Mouse (Mus musculus) hematopoietic stem cell, adult 5-6 weeks (primary cell): Measurements from ENCODE around the gene Cdc42bpa. TPM values are rescaled to one million over a fixed set of nuclear protein-coding genes. Genes with fewer than 3 reads are reported as not detected.

ENCODE experiments used
- ATAC-seq, 2 experiments: fragments of 125-278 bp in 1 of 2; replicated peaks in 1 of 2; 2 replicates each; pipeline ENCODE4 v1.8.0; 2016 to 2017; ENCODE audit warnings: inconsistent platforms in 2 of 2, mild to moderate bottlenecking in 2 of 2, moderate number of reproducible peaks in 2 of 2, low read depth in 1 of 2, moderate TSS enrichment in 1 of 2; ENCODE audit not compliant: low FRiP score in 2 of 2, poor library complexity in 2 of 2, severe bottlenecking in 2 of 2, insufficient read depth in 1 of 2, low TSS enrichment in 1 of 2
- total RNA-seq: library from RNA; stranded (forward); fragments of 172-1452, 232-1000 nt; gene quantifications from 2 replicates; pipeline ENCODE4 v1.2.3, GENCODE M21; 2017

Gene Cdc42bpa
- total RNA-seq, 1 experiment from 2014 or later: 18.7 TPM

DNA sequence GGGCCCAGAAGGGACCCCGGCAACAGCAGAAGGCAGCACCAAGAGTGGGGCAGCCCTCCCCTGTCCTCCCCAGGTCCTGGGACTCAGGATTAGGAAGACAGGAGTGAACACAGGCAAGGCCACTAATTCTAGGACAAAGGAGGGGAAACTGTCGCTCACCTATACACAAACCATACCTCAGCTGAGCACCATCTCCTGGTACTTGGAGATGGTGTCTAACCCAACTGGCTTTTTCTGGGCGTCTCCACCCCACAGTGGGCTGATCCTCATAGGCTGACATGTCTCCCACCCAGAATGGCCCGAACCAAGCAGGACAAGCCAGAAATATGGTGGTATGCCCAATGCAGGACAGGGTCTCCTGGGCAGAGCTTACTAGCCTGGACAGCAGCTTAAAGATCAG lies 212.3 kb downstream of the Cdc42bpa start:
- ATAC-seq: no peak

DNA sequence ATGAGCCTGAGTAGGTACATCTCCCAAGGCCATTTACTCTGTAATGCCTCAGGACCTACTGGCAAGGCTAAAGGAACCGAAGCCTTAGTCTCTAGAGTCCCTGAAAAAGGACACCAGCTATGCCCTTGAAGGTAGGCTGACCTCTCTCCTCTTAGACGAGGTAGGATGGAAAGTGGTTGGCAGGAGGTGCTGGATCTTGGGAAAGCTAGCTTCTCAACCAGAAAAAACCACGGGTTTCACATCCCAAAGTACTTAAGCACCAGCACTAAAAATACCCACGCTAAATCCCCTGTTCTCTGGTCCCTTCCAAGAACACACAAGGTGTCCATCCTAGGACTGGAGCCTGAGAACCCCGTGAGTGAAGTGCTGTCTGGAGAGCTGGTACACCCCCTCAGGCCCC lies 212.7 kb downstream of the Cdc42bpa start:
- ATAC-seq: no peak

DNA sequence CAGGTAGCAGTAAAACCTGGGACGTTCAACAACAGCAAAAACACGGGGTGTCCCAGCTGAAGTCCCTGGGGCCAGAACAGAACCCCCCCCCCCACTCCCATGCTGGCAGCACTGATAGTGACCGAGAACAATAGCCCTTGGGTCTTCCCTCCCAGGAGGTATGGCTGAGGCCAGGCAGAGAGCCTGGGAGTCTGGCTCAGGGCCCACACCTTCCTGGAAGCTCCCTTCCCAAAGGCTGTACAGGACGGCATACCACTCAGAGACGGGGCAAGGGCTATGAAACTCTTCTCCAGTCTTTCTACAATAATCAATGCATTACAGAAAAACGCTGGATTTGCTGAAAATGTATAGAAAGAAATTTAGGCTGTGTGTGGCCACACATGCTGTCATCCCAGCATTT lies 214.4 kb downstream of the Cdc42bpa start:
- no peak for ATAC-seq

DNA sequence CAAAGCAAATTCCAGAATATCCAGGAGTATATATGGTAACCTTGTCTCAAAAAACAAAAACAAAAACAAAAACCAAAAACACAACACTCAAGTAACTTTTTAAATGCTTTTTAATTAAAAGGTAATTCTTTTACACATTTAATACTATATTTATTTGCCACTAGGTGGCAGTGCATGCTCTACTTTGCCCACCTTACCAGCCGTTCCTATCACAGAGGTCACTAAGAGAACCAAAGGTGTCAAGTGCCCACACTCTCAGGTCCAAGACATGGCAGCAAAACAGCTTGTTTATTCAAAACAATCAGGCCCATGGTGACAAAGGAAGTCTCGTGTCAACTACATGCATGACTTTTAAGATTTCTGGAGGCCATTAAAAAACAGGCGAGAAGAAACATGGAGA lies 214.9 kb downstream of the Cdc42bpa start:
- ATAC-seq: peak in 1 of 2 experiments; percentile 60; a peak in 1 of 4 replicates

DNA sequence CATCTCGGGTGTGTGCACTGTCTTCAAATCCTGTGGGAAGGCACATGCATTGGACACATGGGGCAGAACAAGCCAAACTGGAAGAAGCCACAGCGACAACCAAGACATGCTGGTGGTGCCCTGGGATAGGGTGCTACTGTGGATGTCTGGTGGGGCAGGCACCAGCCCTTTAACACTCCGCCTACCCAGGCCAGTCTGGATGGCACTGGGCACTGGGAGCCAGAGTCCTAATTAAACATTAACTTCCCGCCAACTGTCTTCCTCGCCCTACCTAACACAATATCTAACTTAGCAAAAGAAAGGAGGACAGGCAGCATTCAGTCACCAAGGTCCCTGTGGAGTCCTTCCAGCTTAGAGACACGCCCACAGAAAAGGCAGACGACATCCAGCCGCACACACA lies 215.4 kb downstream of the Cdc42bpa start:
- no peak for ATAC-seq

DNA sequence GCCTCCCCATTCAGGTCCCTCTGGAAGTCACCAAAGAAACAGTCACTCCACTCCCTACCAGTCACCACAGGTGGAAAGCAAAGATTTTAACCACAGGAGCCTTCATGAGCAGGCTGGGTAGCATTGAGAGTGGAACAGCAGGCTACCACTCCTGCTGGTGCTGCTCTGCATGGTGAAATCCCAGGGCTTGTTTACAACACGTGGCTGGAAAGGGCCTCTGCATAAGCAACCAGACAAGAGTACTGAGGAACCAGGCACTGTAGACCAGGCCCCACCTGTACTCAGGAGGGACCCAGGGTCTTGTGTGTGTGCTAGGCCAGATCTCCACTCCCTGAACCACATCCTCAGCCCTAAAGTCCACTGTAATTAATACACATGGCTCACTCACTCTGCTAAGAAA lies 216.5 kb downstream of the Cdc42bpa start:
- no peak for ATAC-seq

DNA sequence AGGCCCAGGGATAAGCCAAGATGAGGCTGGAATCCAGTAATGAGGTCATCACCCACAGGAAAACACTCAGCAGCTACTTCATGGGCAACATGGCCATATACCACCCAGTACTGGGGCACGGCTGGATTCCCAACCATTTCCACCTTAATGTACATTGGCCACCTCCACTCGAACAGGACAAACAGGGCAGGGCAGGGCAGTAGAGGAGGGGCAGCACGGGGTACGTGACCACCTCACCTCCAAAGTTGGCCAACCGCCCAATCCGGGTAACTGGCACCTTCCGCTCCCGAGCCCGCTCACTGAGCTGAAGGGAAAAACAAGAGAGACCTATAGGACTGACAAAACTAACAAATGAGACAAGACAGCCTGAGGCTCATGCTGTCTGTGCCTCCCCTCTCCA lies 218.1 kb downstream of the Cdc42bpa start:
- ATAC-seq: no peak

DNA sequence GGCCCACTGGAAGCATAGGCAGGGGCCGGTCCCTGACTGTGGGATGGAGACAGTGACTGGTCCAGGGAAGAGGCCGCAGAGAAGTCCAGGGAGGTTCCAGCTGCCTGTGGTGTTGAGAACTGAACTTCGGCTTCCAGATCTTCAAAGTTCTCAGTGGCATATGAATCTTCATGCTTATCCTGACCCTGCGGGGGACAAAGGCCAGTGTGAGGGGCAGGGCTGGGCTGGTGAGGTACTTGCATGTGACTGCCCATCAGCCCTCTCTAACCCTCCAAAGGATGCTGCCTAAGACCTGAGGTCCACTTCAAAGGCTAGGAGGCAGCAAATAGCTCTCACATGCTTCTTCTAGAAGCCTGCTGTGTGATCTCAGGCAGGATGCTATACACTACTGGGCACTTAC lies 218.8 kb downstream of the Cdc42bpa start:
- no peak for ATAC-seq

DNA sequence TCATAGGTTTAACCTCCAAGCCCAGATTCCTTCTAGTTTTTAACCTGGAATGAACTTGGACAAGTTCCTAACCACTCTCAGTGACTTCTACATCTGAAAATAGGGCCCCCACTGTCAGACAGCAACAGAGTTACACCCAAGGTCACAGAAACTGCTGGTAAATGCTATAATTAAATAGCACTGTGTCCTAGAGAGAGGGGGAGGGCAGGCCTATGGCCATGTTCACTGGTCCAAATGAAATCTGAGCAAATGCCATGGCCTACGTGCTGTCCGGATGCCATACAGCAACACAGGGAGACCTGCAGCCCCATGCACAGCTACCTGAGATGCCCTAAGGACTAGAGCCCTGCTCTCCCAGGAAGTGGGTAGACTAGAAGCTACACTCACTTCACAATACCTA lies 219.6 kb downstream of the Cdc42bpa start:
- no peak for ATAC-seq

DNA sequence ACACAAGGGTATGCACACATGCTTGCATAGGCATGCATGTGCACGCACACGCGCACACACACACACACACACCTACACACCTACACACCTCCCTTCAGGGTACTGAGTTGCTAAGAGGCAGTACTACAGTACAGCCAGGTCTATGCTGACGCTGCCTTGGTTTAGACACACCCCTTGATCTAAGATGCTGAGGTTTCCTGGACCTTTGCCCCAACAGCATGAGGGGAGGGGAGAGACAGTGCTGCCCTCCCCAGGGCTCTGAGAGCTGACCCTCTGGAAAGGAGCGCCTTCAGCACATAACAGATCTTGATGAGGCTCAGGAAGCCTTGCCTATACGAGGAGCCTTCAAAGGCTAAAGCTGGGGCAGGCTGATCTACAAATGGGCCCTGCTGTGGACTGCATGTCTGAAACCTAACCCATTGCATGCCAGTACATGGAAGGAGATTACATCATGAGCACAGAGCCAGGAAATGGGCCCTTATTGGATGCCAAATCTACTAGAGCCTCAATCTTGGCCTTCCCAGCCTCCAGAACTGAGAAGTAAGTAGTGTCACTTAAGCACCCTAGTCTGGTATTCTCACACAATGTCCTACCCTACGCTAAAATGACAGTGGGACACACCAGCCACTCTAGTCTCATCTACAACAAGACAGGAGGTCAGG lies 221.2 kb downstream of the Cdc42bpa start:
- ATAC-seq: no peak

DNA sequence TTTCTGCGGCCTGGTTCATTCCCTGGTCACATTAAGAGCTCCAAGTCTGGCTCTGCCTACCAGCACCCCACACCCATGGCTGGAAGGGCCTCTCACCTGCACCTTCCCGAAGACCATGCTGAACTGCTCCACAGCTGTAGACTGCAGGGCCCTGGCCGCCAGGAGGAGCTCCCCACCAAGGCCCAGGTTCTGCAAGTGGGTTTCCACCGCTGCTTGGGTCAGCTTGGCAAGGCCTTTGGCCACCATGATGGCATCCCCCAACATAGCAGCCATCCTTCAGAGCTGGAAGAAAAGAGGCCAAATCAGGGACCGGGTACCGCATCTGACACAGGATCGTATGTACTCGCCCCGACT lies 221.7 kb downstream of the Cdc42bpa start:
- no peak for ATAC-seq

DNA sequence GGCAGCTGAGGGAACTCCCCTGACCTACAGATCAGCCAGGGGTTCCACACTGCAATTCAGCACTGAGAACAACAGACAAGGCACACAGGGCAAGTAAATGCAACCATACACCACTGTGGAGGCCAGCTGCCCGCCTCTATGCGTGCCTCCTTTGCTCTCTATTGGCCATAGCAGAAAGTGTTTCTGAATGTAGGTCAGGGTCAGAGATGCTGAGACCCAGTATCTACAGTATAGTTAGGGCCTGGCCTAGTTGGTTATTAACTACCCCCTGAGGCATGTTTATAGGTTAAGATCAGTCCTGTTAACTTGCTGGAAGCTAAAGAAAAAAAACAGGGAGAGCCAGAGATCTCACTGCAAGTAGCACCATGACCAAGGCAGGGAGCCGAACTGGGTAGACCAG lies 222.5 kb downstream of the Cdc42bpa start:
- no peak for ATAC-seq

DNA sequence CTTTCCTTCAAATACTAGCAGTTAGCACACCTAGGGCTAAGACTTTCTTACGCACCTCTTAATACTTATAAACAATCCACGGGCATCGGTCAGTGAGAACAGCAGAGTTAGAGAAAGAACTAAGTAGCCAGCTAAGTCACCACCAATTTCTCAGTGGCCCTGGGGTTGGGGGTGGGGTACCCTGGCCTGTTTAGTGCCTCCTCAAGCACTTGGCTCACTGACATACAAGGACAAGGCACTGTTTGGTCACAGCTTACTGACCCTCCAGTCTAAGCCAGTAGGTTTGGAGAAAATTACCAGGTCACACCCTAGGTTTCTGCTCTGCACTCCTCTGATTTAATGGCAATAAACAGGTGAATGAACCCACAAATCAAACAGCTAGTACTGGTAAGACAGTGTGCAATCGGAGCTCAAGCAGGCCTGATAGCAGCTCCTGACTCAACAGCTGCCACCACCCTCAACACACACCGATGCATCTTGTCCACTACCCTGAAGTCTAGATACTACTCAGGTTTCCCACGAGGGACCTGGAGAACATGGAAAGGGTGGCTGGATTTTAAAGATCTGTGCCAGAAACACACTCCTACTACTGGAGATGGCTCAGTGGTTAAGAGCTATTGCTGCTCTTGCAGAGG lies 223.4 kb downstream of the Cdc42bpa start:
- ATAC-seq: no peak

DNA sequence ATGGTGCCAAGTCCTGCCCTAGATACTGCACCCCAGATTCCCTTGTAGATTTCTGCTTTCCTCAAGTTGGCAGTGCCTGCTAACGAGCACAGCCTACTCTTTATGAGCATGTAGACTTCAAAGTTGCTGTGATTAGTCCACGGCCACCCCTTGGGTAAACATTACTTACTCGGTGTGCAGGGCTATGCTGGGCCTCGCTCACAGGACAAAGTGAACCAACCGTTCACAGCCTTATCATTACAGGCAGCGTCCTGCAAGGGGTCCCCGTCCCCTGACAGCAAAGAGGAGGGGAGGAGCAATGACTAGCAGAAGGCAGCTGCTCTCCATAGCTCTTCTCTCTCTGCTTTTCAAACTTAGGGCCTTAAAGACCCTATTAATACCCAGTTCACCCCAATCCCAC lies 224.5 kb downstream of the Cdc42bpa start:
- ATAC-seq: no peak

DNA sequence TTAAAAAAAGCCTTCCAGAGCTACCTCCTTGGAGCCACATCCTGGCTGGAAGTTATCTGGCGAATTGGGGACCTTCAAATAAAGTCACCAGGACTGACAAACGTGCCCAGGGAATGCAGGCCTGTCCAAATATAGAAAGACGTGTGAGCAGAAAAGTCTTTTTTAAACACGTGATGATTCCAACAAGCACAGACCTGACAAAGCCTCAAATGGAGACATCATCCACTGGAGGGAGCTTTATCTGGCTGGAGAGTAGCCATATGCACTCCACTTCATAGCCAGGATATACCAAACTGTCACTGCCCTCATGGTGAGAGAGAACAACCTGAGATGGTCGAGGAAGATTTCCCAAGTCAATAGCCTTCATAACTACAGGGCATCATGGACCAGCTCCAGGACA lies 225.6 kb downstream of the Cdc42bpa start:
- no peak for ATAC-seq

DNA sequence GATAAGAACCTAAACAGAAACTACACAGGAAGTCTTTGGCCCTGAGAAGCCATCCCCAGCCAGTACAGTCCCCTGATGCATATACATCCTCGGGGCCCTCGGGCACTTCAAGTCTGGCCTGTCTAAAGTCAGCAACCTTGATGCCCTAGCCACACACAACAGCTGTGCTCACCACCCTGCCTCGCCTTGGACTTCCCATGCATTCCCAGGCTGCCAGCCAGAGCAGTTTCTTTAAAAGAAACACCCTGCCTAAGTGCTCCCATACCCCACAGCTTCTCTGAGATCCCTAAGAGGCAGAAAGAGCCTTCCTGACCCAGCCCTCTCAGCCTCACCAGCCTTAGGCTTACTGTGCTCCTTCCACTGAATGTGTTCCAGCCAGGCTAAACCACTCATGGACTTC lies 226.1 kb downstream of the Cdc42bpa start:
- no peak for ATAC-seq

DNA sequence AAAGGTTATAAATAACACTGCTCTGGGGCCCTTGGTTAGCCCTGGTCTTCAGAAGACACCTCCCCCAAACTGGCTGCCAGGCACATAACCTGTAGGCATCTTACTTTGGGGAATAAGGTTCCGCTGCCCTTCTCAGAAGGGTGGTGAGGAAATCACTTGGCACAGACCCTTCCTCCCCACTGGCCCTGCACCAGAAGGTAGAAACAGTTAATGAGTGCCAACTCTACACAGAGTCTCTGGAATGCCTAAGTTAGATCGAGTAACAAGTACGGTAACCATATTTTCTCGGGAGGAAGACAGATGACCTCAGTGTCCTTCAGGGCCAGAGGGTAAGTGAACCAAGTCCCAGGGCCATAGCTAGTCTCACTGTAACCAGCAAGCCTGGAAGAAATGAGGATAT lies 228.7 kb downstream of the Cdc42bpa start:
- ATAC-seq: no peak

DNA sequence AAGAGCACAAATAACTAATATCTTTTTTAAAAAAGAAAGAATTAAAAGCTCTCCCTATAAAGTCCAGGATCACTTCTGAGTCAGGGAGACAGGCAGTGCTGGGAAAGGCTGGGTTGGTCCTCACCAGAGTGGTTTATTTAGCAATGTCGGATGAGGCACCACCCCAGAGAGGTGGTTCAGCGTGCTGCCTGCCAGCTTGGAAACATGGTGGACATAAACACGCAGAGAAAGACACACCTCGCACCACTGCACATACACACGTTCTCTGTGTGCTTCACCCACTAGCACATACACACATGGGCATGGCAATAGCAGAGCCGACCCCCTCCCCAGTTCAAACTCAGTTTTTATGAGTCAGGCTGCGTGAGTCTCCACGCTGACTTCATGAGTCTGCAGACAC lies 230.8 kb downstream of the Cdc42bpa start:
- no peak for ATAC-seq

DNA sequence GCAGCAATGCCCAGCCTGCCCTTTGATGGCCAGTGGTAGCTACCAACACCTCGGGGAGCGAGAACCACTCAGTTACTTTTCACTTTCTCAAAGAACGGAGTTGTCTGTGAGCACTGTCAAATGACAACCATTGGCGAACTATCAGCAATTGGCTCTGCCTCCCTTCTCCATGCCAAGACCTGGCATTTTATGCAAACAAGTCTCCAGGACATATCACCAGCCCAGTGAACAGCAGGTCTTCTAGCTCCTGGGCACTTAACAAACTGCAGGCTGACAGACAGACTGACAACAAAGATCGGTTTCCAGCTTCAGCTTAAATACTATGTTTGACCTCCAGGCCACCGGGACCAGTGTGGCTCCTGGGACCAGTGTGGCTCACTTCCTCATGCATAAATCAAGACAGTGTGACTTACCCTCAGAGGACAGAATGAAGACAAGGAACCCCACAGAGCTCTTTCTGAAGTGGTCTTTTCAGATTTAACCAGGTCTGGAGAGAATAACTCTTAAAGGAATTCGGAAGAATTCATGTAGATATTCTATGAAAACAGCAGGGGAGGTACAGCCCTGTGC lies 231.5 kb downstream of the Cdc42bpa start:
- ATAC-seq: no peak
